Mouse (Mus musculus): ENCODE results near the gene Slc9a9.

GRCm38 (mm10) chr9:94740841-94741240 lies 71.1 kb downstream of the Slc9a9 start:
- TF ChIP-seq CTCF (IDR thresholded peaks at IDR 0.05; ENCODE audit: low read depth) (no peak), EP300 (IDR thresholded peaks at IDR 0.05; ENCODE audit: low read depth) (no peak)
